Mouse (Mus musculus): ENCODE measurements around the gene Ncoa6.

Gene Ncoa6

GRCm38 (mm10) chr2:155367635-155368284 lies 105.9 kb downstream of the Ncoa6 start:
- DNase-seq (ENCODE audit: low read depth): no peak

- no peak for DNase-seq (ENCODE audit: low read depth)
Observed at GRCm38 (mm10) chr2:155357686-155358399, 115.9 kb downstream of the Ncoa6 start.

- DNase-seq (ENCODE audit: low read depth): peak; percentile 94
Observed at GRCm38 (mm10) chr2:155356971-155357591, 116.6 kb downstream of the Ncoa6 start, which contains the start of gene Pigu. Gene Pigu, minus strand, starts transcription at chr2:155357430.

- DNase-seq (ENCODE audit: low read depth): no peak
Observed at GRCm38 (mm10) chr2:155354402-155354801, 119.3 kb downstream of the Ncoa6 start.

GRCm38 (mm10) chr2:155346670-155347069 lies 127.0 kb downstream of the Ncoa6 start:
- DNase-seq (ENCODE audit: low read depth): no peak
